Comparison of ENCODE assay signal across 30 mouse cellular contexts in the genomic region with DNA sequence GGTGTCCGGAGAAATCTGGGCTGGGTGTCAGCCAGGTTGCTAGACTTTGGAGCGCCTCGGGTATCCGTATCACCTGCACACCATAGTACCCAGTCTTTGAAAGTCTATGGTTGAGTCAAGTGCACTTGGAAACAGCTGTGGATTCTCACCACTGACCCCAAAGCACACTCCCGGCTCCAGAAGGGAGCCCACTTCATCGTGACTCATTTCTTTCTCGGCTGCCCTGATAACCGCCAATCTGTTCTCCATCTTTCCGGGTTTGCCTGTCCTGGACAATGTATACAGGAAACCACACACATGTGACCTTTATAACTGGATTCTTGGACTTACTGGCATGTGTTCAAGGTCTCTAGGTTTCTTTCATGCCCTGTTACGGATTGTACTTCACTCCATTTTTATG. TPM values are rescaled to one million over a fixed set of nuclear protein-coding genes. Genes with fewer than 3 reads are reported as not detected.
"Had no signal": no experiment of that assay in that cellular context is flagged by ENCODE, and none has a peak within 500 bp of the region (broad histone marks: within the 10 kb centered on the region; RNA-seq: fewer than 3 reads in every experiment).

No protein-coding gene starts in this region.

- H3K4me3 ChIP-seq: gastrocnemius, adult 2 months; heart, adult 2 months; heart, embryonic 13.5 days; heart, embryonic 15.5 days; hindbrain, embryonic 13.5 days; hindbrain, embryonic 15.5 days; layer of hippocampus, adult 2 months; limb, embryonic 13.5 days; limb, embryonic 15.5 days; liver, embryonic 13.5 days; liver, embryonic 15.5 days had no signal

- H3K4me1 ChIP-seq: heart, embryonic 13.5 days; heart, embryonic 15.5 days; hindbrain, embryonic 13.5 days; hindbrain, embryonic 15.5 days; limb, embryonic 13.5 days; limb, embryonic 15.5 days had no signal

- H3K4me2 ChIP-seq: heart, embryonic 11.5 days; heart, embryonic 13.5 days; heart, embryonic 15.5 days; hindbrain, embryonic 13.5 days; hindbrain, embryonic 15.5 days; limb, embryonic 13.5 days; limb, embryonic 15.5 days; liver, embryonic 13.5 days; liver, embryonic 15.5 days had no signal

- H3K36me3 ChIP-seq: heart, embryonic 13.5 days; heart, embryonic 15.5 days; hindbrain, embryonic 13.5 days; hindbrain, embryonic 15.5 days; limb, embryonic 13.5 days; limb, embryonic 15.5 days; liver, embryonic 15.5 days had no signal

- H3K9ac ChIP-seq: heart, embryonic 13.5 days; heart, embryonic 15.5 days; hindbrain, embryonic 13.5 days; hindbrain, embryonic 15.5 days; limb, embryonic 13.5 days; limb, embryonic 15.5 days; liver, embryonic 13.5 days; liver, embryonic 15.5 days had no signal

- H3K27ac ChIP-seq: gastrocnemius, adult 2 months; heart, adult 2 months; heart, embryonic 13.5 days; heart, embryonic 15.5 days; hindbrain, embryonic 13.5 days; hindbrain, embryonic 15.5 days; hindbrain, postnatal 0 days; layer of hippocampus, adult 2 months; limb, embryonic 13.5 days; limb, embryonic 15.5 days; liver, embryonic 13.5 days had no signal

- DNase-seq: gastrocnemius, adult 2 months; gastrocnemius, postnatal 14 days; gastrocnemius, postnatal 36 days; heart, adult 11 months; heart, adult 2 months; heart, postnatal 14 days; heart, postnatal 36 days; kidney, adult 18-20 months; kidney, adult 8-10 months; kidney, postnatal 10 days; kidney, postnatal 25 days; kidney, postnatal 4 days; left cerebral cortex, postnatal 4 days; liver, embryonic 13.5 days had no signal

- ATAC-seq: hindbrain, postnatal 0 days had no signal

- H3K9me3 ChIP-seq: heart, embryonic 13.5 days; heart, embryonic 15.5 days; hindbrain, embryonic 13.5 days; hindbrain, embryonic 15.5 days; limb, embryonic 13.5 days; limb, embryonic 15.5 days; liver, embryonic 13.5 days; liver, embryonic 15.5 days had no signal

- H3K27me3 ChIP-seq: heart, embryonic 13.5 days; heart, embryonic 15.5 days; hindbrain, embryonic 13.5 days; hindbrain, embryonic 15.5 days; limb, embryonic 13.5 days; limb, embryonic 15.5 days; liver, embryonic 13.5 days; liver, embryonic 15.5 days had no signal

RNA-seq across cellular contexts. Expression of a gene that starts 11.8 kb away (rescaled TPM):
- total RNA-seq: gastrocnemius, adult 2 months; gastrocnemius, postnatal 36 days; heart, adult 2 months; heart, postnatal 14 days; heart, postnatal 36 days; layer of hippocampus, adult 2 months; layer of hippocampus, postnatal 10 days; layer of hippocampus, postnatal 25 days; left cerebral cortex, adult 18-20 months; left cerebral cortex, adult 8-10 months; left cerebral cortex, postnatal 25 days had no signal

RNA-seq across cellular contexts. Expression of a gene that starts 40.6 kb away (rescaled TPM):
- total RNA-seq: liver, adult 2 months had no signal
